Mouse (Mus musculus) CH12.LX (cell line): ENCODE measurements at regions not wholly inside any gene's neighbourhood (a gene's known extent, or its start where the extent isn't known, plus 50 kb on each side); places are given as distances from the start of the nearest gene placed in this dataset.

Experiments
- DNase-seq: peaks from one replicate; pipeline ENCODE4 v3.0.0-alpha.2; 2013; ENCODE audit errors: extremely low read depth
- H3K27ac ChIP-seq: 2 replicates; pipeline ENCODE4 v1.5.1; 2012; ENCODE audit warnings: low read depth, mild to moderate bottlenecking, control low read depth, moderate library complexity; ENCODE audit not compliant: insufficient read depth
- H3K27me3 ChIP-seq: replicated peaks from 2 replicates; pipeline ENCODE3; 2012; ENCODE audit warnings: inconsistent platforms
- H3K36me3 ChIP-seq, 2 experiments: replicated peaks in 1 of 2; 2 replicates each; pipeline versions ENCODE3 to v1.6.1; 2012; ENCODE audit warnings: inconsistent platforms in 1 of 2, low read length in 1 of 2, mild to moderate bottlenecking in 1 of 2, mixed read lengths in 1 of 2, moderate library complexity in 1 of 2; ENCODE audit not compliant: control insufficient read depth in 1 of 2, insufficient read depth in 1 of 2
- H3K4me1 ChIP-seq, 2 experiments: 2 replicates each; pipeline ENCODE4 v1.6.1; 2012; ENCODE audit warnings: inconsistent platforms in 1 of 2, moderate library complexity in 1 of 2; ENCODE audit not compliant: insufficient read depth in 2 of 2, control insufficient read depth in 1 of 2
- H3K4me2 ChIP-seq: 2 replicates; pipeline ENCODE4 v1.6.1; 2012; ENCODE audit warnings: low read depth, mild to moderate bottlenecking, control low read depth; ENCODE audit not compliant: poor library complexity, insufficient read depth, severe bottlenecking
- H3K4me3 ChIP-seq, 3 experiments: fragments of 150-350 bp in 1 of 3; sonication (generic) in 1 of 3; replicated peaks in 1 of 3; 2 replicates each; pipeline versions ENCODE3 to v1.5.1; 2011 to 2012; ENCODE audit warnings: low read depth in 2 of 3, low read length in 2 of 3, mild to moderate bottlenecking in 2 of 3, moderate library complexity in 2 of 3, control low read depth in 1 of 3, improper control_type of control experiment in 1 of 3, inconsistent platforms in 1 of 3, mixed read lengths in 1 of 3; ENCODE audit not compliant: poor library complexity in 1 of 3
- H3K79me2 ChIP-seq: replicated peaks from 2 replicates; pipeline ENCODE4 v1.6.1; 2012; ENCODE audit warnings: mild to moderate bottlenecking, moderate library complexity; ENCODE audit not compliant: control insufficient read depth, poor library complexity, insufficient read depth, severe bottlenecking; ENCODE audit errors: extremely low read depth
- H3K9ac ChIP-seq: 2 replicates; pipeline ENCODE4 v1.6.1; 2012; ENCODE audit warnings: low read depth, mild to moderate bottlenecking, control low read depth, moderate library complexity; ENCODE audit not compliant: insufficient read depth
- H3K9me3 ChIP-seq: replicated peaks from 2 replicates; pipeline ENCODE3; 2012; ENCODE audit warnings: low read length, inconsistent platforms, mixed read lengths
- CHD2 ChIP-seq: IDR thresholded peaks from 2 replicates; pipeline ENCODE4 v1.6.1; 2011; ENCODE audit warnings: low read length, improper control_type of control experiment
- CTCF ChIP-seq, 2 experiments: IDR thresholded peaks in 1 of 2; conservative IDR thresholded peaks in 1 of 2; 2 replicates each; pipeline ENCODE4 v1.5.1; 2011 to 2012; ENCODE audit warnings: low read depth in 2 of 2, low read length in 2 of 2, improper control_type of control experiment in 1 of 2, inconsistent platforms in 1 of 2, mild to moderate bottlenecking in 1 of 2, moderate library complexity in 1 of 2
- ELF1 ChIP-seq: IDR thresholded peaks from 2 replicates; pipeline ENCODE4 v1.6.1; 2014; ENCODE audit warnings: low read depth, mild to moderate bottlenecking, inconsistent platforms, low read length, improper control_type of control experiment
- MAFK ChIP-seq: IDR thresholded peaks from 2 replicates; pipeline ENCODE4 v1.6.1; 2011; ENCODE audit warnings: low read length, improper control_type of control experiment; ENCODE audit not compliant: insufficient replicate concordance
- NRF1 ChIP-seq: IDR thresholded peaks from 2 replicates; pipeline ENCODE4 v1.6.1; 2014; ENCODE audit warnings: low read depth, mild to moderate bottlenecking, inconsistent platforms, low read length, improper control_type of control experiment, moderate library complexity
- PAX5 ChIP-seq: IDR thresholded peaks from 2 replicates; pipeline ENCODE4 v1.6.1; 2012; ENCODE audit warnings: low read length, inconsistent platforms, mixed read lengths
- RAD21 ChIP-seq: IDR thresholded peaks from 2 replicates; pipeline ENCODE4 v1.6.1; 2011; ENCODE audit warnings: low read depth, mild to moderate bottlenecking, low read length, improper control_type of control experiment, moderate library complexity
- RCOR1 ChIP-seq: conservative IDR thresholded peaks from 2 replicates; pipeline ENCODE4 v1.6.1; 2012; ENCODE audit warnings: low read depth, mild to moderate bottlenecking, inconsistent platforms, low read length, improper control_type of control experiment
- SIN3A ChIP-seq: IDR thresholded peaks from 2 replicates; pipeline ENCODE4 v1.6.1; 2012; ENCODE audit warnings: low read length, improper control_type of control experiment, inconsistent platforms
- SMC3 ChIP-seq: IDR thresholded peaks from 2 replicates; pipeline ENCODE4 v1.6.1; 2011; ENCODE audit warnings: low read depth, low read length, improper control_type of control experiment
- UBTF ChIP-seq: IDR thresholded peaks from 2 replicates; pipeline ENCODE4 v1.6.1; 2012; ENCODE audit warnings: low read depth, mild to moderate bottlenecking, inconsistent platforms, low read length, improper control_type of control experiment, moderate library complexity
- ZNF384 ChIP-seq: IDR thresholded peaks from 2 replicates; pipeline ENCODE4 v1.6.1; 2012; ENCODE audit warnings: low read depth, low read length, improper control_type of control experiment, inconsistent platforms
- dilution Hi-C: fragments of 300-500 bp; cut with MboI; formaldehyde crosslinking; loops from 2 replicates; pipeline ENCODE4 v1.14.3; 2020; ENCODE audit warnings: low sequenced_read_pairs; ENCODE audit not compliant: extremely low pct_unique_long_range_greater_than_20kb, extremely low pct_ligation_motif_present
- in situ Hi-C: fragments of 300-500 bp; cut with MboI; formaldehyde crosslinking; loops from 3 replicates; pipeline ENCODE4 v1.14.3; 2019; ENCODE audit warnings: low sequenced_read_pairs, low pct_ligation_motif_present, low pct_unique_long_range_greater_than_20kb, mixed read lengths

DNA sequence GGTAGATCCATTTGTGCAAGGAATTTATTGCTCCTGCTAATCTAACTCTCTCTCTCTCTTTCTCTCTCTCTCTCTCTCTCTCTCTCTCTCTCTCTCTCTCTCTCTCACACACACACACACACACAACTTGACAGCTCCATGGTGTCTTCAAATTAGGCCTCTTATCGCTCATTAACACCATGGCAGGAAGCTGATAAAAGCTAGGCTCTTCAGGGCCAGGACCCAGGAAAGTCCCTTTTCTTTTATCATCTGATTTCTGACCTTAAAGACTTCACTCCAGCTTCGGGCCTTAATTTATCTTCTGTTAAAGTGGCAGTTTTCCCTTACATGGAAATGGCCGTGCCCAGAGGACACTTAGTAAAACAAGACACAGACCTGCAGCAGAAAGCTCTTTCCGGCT lies 178.4 kb upstream of the Bmp2 start:
- no peak for DNase-seq
- no peak overlapping the region for H3K9ac ChIP-seq
- in situ Hi-C loops: no loop called here

DNA sequence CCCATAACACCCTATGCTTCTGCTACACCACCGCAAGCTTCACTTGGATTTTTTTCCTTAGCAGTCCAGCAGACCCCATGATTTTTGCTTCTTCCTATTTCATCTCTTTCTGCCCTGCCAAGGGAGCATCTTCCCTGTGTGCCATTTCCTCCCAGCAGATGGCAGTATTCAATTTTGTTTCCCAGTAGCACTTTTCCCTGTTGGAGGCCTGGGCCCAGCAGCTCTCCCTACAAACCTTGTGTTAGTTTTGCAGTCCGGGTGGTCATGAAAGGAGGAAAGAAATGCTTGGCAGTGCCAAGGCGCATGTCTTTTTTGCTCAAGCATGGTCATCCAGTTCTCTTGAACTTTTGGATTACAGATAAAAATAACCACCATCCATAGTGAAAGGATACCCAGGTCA lies 170.9 kb upstream of the Bmp2 start:
- H3K79me2 ChIP-seq: no peaks in the 10 kb centered on the region
- in situ Hi-C loops: no loop called here
- DNase-seq: peak; percentile 6
- H3K9ac ChIP-seq: no peak overlapping the region
- no peak overlapping the region for H3K4me3 ChIP-seq
- no peak overlapping the region for H3K27ac ChIP-seq
- H3K4me2 ChIP-seq: no peak overlapping the region
- dilution Hi-C loops: no loop called here
- no peaks in the 10 kb centered on the region for H3K36me3 ChIP-seq
- TF ChIP-seq SMC3 (peak; percentile 18; the same call in 1 of the 2 replicates), MAFK (no peak), CTCF (conservative IDR thresholded peaks at IDR 0.05 in 1 of 2, IDR thresholded peaks at IDR 0.05 in 1 of 2; ENCODE audit: low read depth in 2 of 2, low read length in 2 of 2) (peak in 1 of 2 experiments; percentile 40; a peak in 2 of 4 replicates), RAD21 (peak; percentile 6)
- TF ChIP-seq, all 38 proteins: peak for 3
- Histone ChIP-seq H3K27me3 (no peaks in the 10 kb centered on the region), H3K4me1 (no peaks in the 10 kb centered on the region), H3K9me3 (peaks cover 13% of the 10 kb centered on the region)

More for the DNA sequence above, 178.4 kb upstream of the Bmp2 start:
- no peak overlapping the region for H3K4me3 ChIP-seq
- no peak for TF ChIP-seq UBTF
- TF ChIP-seq, all 38 proteins: peak for 0
- H3K9me3 ChIP-seq: peaks cover 15% of the 10 kb centered on the region
- H3K27ac ChIP-seq: no peak overlapping the region
- no peaks in the 10 kb centered on the region for H3K4me1 ChIP-seq
- dilution Hi-C loops: no loop called here
- H3K27me3 ChIP-seq: no peaks in the 10 kb centered on the region
- H3K36me3 ChIP-seq: no peaks in the 10 kb centered on the region
- H3K79me2 ChIP-seq: no peaks in the 10 kb centered on the region
- H3K4me2 ChIP-seq: no peak overlapping the region

DNA sequence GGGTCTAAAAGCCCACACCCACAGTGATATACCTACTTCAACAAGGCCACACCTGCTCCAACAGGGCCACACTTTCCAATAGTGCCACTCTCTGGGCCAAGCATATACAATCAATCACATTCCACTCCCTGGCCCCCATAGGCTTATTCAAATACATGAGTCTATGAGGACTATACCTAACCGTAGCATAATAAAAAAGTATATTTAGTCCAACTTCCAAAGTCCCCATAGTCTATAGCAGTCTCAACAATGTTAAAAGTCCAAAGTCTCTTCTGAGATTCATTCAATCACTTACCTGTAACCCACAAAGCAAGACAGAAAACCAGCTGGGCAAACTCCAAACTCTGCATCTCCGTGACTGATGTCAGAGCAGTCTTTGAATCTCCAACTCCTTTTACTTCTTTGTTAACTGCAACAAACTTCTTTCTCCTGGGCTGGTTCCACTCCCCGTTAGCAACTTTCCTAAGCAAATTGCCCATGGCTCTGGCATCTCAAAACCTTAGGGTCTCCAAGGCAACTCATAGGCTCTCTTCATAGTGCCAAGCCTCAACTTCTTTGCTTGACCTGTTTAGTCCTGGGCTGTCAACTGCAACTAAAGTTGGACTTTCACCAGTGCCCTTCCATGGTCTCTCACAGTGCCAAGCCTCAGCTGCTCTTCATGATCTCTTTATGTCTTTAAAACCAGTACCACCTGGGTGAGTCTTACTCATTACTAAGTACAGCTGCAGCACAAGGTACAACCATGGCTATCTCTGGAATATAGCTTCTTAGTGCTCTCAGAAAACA lies 168.6 kb upstream of the Bmp2 start:
- dilution Hi-C loops: no loop called here
- H3K9me3 ChIP-seq: peaks cover 11% of the 10 kb centered on the region
- H3K36me3 ChIP-seq: no peaks in the 10 kb centered on the region
- no peak for DNase-seq
- no peaks in the 10 kb centered on the region for H3K27me3 ChIP-seq
- TF ChIP-seq RCOR1 (no peak), PAX5 (no peak), MAFK (no peak), NRF1 (no peak), CHD2 (no peak), ELF1 (no peak), SIN3A (no peak), ZNF384 (no peak)
- H3K4me1 ChIP-seq: no peaks in the 10 kb centered on the region; a peak in 1 of 4 replicates
- in situ Hi-C loops: no loop called here
- H3K79me2 ChIP-seq: no peaks in the 10 kb centered on the region
- no peak overlapping the region for H3K27ac ChIP-seq
- H3K4me3 ChIP-seq: no peak overlapping the region
- no peak overlapping the region for H3K4me2 ChIP-seq
- no peak overlapping the region for H3K9ac ChIP-seq
